Mouse (Mus musculus) adrenal gland, adult 8-10 months (tissue): ENCODE data around the gene Chrna5. TPM values are rescaled to one million over a fixed set of nuclear protein-coding genes. Genes with fewer than 3 reads are reported as not detected.
"Not testable (repeated sequence)": the region's sequence is repeated elsewhere in the genome, so short reads cannot be mapped to it uniquely, and the experiment has no call there.

ENCODE experiments used
- DNase-seq: peaks from one replicate; pipeline ENCODE4 v3.0.0; 2022
- total RNA-seq, 4 experiments: library from RNA; stranded (reverse); gene quantifications; 2 replicates each; pipeline ENCODE4 v1.2.4; 2022

Chrna5 gene
- total RNA-seq = 1 to 10 TPM in 3 of 4 experiments, under 1 TPM in 1; 0.77 to 1.5 (median 1.2) TPM

- no peak for DNase-seq
Observed at GRCm38 (mm10) chr9:54980674-54981073, at the start of gene Chrna5. Chrna5 (plus strand) TSS chr9:54980880.

GRCm38 (mm10) chr9:54931765-54932164, 48.9 kb upstream of the Chrna5 start:
- no peak for DNase-seq

DNA sequence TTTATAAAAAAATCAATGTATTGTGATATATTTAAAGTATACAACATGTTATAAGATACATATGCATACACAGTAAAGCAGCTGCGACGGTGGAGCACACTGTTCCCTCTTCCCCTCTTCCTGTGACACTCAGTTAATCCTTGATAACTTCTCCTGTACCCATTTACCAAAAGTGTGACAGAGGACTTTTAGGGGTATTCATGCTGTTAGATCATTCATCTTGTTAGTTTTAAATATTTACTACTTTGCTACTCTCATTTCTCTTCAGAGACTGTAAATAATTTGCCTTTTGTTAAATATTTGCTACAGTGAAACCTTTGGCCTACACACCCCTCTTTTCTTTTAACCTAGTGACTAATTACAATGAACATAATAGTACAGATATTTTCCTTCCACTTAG, 48.3 kb upstream of the Chrna5 start:
- DNase-seq = no peak

- no peak for DNase-seq
Observed at GRCm38 (mm10) chr9:54942071-54942470, 38.6 kb upstream of the Chrna5 start.

GRCm38 (mm10) chr9:54944467-54944866, 36.2 kb upstream of the Chrna5 start:
- DNase-seq = no peak

DNA sequence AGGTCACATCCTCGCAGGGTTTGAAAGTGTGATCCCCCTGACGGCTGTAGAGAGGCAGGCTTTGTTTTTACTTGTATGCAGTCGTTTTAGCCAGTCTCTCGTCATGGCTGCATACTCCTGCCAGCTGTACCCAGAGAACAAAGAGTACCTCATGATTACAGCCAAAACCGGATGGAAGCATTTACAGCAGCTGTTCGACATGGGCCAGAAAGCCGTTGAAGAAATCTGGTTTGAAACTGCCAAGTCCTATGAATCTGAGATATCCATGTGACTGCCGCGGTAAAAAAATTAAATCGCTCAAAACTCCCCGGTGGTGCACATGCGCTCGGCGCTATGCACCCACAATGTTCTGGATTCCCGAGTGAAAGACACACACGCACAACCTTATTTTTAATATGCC, 34.4 kb upstream of the Chrna5 start:
- DNase-seq = no peak

GRCm38 (mm10) chr9:54949465-54949864, 31.2 kb upstream of the Chrna5 start:
- DNase-seq = no peak

DNA sequence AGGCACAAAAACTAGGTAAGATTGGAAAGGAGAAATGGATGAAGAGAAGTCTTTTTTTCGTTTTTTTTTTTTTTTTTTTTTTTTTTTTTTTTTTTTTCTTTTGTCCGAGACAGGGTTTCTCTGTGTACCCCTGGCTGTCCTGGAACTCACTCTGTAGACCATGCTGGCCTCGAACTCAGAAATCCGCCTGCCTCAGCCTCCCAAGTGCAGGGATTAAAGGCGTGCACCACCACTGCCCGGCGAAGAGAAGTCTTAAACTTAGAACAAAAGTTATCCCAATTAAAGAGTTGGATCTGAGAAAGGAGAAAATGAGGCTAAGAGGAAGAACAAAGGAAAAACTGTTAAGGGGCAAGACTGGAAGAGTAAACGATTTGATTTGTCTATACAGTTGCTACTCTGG, 30.5 kb upstream of the Chrna5 start:
- DNase-seq = not testable (repeated sequence)

GRCm38 (mm10) chr9:54950575-54951321, 29.9 kb upstream of the Chrna5 start, which contains the start of the genes Psma4 and AY074887:
Psma4 (plus strand) TSS chr9:54950790.
AY074887 (minus strand) TSS chr9:54950998.
- DNase-seq = peak; percentile 83

DNA sequence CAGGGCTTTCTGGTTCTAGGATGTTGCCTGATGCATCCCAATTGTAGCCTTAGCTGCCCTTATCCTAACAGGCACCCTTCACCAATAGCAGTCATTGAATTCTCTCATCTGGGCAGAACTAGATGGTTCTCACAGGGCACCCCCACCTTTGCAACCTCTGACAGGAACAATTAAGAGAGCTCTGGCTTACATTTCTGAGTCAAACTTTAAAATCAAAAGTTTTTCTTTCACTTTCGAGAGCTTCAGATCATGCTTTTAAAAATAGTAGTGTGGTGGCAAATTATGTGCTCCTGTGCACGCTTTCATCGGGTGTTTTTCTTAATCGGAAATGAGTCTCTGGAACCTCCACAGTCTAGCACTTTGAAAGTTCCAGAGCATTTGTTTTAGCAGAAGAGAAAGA, 19.6 kb upstream of the Chrna5 start:
- no peak for DNase-seq

GRCm38 (mm10) chr9:54963669-54964068, 17.0 kb upstream of the Chrna5 start:
- no peak for DNase-seq

- no peak for DNase-seq
Observed at GRCm38 (mm10) chr9:54969972-54970637, 10.6 kb upstream of the Chrna5 start.

GRCm38 (mm10) chr9:54981291-54982191, 861 bp downstream of the Chrna5 start:
- peak; percentile 2 for DNase-seq

GRCm38 (mm10) chr9:54982401-54982800, 1.7 kb downstream of the Chrna5 start:
- DNase-seq = no peak

- no peak for DNase-seq
Observed at GRCm38 (mm10) chr9:54990362-54990761, 9.7 kb downstream of the Chrna5 start.

- no peak for DNase-seq
Observed at GRCm38 (mm10) chr9:54994381-54994780, 13.7 kb downstream of the Chrna5 start.

- no peak for DNase-seq
Observed at GRCm38 (mm10) chr9:54995645-54996044, 15.0 kb downstream of the Chrna5 start.

DNA sequence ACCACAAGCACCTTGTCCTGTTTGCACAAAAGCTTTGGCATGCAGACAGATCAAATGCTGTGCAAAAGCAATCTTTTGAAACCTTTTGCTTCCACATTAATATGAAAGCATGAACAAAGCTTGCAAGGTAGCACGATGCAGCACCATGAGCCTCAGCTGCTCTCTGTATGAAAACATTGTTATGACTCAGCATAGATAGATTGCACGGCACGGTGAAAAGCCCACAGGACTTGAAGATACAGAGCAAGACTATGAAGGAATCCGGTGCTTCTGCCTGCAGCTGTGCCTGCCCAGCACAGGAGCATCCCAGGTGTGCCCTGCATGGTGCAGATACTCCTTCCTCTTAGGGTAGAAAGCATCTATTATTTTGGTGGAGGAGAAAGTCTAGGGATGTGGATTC, 22.9 kb downstream of the Chrna5 start:
- no peak for DNase-seq

GRCm38 (mm10) chr9:55009692-55010091, 29.0 kb downstream of the Chrna5 start:
- no peak for DNase-seq

GRCm38 (mm10) chr9:55010588-55011350, 30.1 kb downstream of the Chrna5 start:
- no peak for DNase-seq

DNA sequence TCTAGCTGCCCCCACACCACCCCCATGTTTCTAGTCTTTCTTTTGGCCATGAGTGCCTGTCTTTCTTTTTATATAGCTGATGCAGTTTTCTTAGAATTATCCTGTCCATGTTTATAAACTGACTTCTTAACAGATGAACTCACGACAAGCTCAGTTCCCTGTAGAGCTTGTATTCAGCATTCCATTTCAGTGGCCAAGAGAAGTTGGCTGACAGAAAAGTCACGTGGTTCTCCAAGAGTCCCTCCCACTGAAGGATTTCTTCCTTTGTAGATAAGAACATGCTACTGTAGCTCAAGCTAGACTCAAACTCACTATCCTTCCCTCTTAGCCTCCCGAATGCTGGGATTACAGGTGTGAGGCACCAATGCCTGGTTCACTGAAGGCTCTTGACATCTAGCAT, 36.2 kb downstream of the Chrna5 start:
- DNase-seq = no peak

- no peak for DNase-seq
Observed at GRCm38 (mm10) chr9:55023326-55023725, 42.6 kb downstream of the Chrna5 start.
